ENCODE assay signal across 21 mouse cellular contexts in genomic region chr11:64663166-64663565, GRCm38 (mm10).
DNase-seq lines count a peak whose midpoint lies in the region; ATAC-seq lines count a peak whose summit lies in the region.
"Had no signal": no experiment of that assay in that cellular context is flagged by ENCODE, and none has a peak within 500 bp of the region (broad histone marks: within the 10 kb centered on the region; RNA-seq: fewer than 3 reads in every experiment).

No protein-coding gene starts in this region.

- no peaks in the 10 kb centered on the region for H3K36me3 ChIP-seq in heart, embryonic 10.5 days
- no peaks in the 10 kb centered on the region for H3K36me3 ChIP-seq in intestine, embryonic 14.5 days (ENCODE audit: control insufficient read depth, insufficient read depth, low read length)
- H3K36me3 ChIP-seq in intestine, embryonic 16.5 days (ENCODE audit: control insufficient read depth, insufficient read depth, low read length): no peaks in the 10 kb centered on the region
- no peaks in the 10 kb centered on the region for H3K36me3 ChIP-seq in embryonic facial prominence, embryonic 14.5 days (ENCODE audit: control insufficient read depth, insufficient read depth, low read length)
- no peaks in the 10 kb centered on the region for H3K36me3 ChIP-seq in midbrain, embryonic 15.5 days (replicated peaks)
- H3K36me3 ChIP-seq: forebrain, embryonic 12.5 days; neural tube, embryonic 12.5 days; stomach, embryonic 15.5 days had no signal

- 0 out of 2 replicates have a peak overlapping the region, but pooled peaks have one; percentile 36 for H3K27ac ChIP-seq in heart, embryonic 10.5 days
- no peak overlapping the region for H3K27ac ChIP-seq in intestine, embryonic 14.5 days (ENCODE audit: low read depth)
- H3K27ac ChIP-seq in intestine, embryonic 16.5 days (ENCODE audit: low read length): no peak overlapping the region
- H3K27ac ChIP-seq in embryonic facial prominence, embryonic 14.5 days (replicated peaks; ENCODE audit: low read depth, low read length): no peak overlapping the region
- H3K27ac ChIP-seq in midbrain, embryonic 15.5 days: no peak overlapping the region
- H3K27ac ChIP-seq: forebrain, embryonic 12.5 days; macrophage; neural tube, embryonic 12.5 days; stomach, embryonic 15.5 days had no signal

- no peak overlapping the region for H3K9ac ChIP-seq in intestine, embryonic 14.5 days (ENCODE audit: low read length)
- H3K9ac ChIP-seq in intestine, embryonic 16.5 days (ENCODE audit: low read depth, low read length): no peak overlapping the region
- H3K9ac ChIP-seq in embryonic facial prominence, embryonic 14.5 days (ENCODE audit: low read depth, low read length): no peak overlapping the region
- H3K9ac ChIP-seq in midbrain, embryonic 15.5 days: no peak overlapping the region; the same call in 1 of the 2 replicates
- H3K9ac ChIP-seq: forebrain, embryonic 12.5 days; liver, postnatal 0 days; neural tube, embryonic 12.5 days; stomach, embryonic 15.5 days had no signal

- H3K4me2 ChIP-seq in intestine, embryonic 14.5 days (ENCODE audit: low read length): 0 out of 2 replicates have a peak overlapping the region, but pooled peaks have one; percentile 7
- H3K4me2 ChIP-seq in intestine, embryonic 16.5 days (ENCODE audit: low read depth, low read length): no peak overlapping the region
- peak overlapping the region; percentile 1; the same call in 1 of the 2 replicates for H3K4me2 ChIP-seq in embryonic facial prominence, embryonic 14.5 days (ENCODE audit: low read depth, low read length)
- H3K4me2 ChIP-seq in midbrain, embryonic 15.5 days: 0 out of 2 replicates have a peak overlapping the region, but pooled peaks have one; percentile 2
- H3K4me2 ChIP-seq: forebrain, embryonic 12.5 days; neural tube, embryonic 12.5 days; stomach, embryonic 15.5 days had no signal

- no peaks in the 10 kb centered on the region for H3K27me3 ChIP-seq in heart, embryonic 10.5 days (ENCODE audit: insufficient read depth, poor library complexity, severe bottlenecking)
- no peaks in the 10 kb centered on the region for H3K27me3 ChIP-seq in intestine, embryonic 14.5 days (replicated peaks; ENCODE audit: control insufficient read depth, insufficient read depth, low read length)
- no peaks in the 10 kb centered on the region for H3K27me3 ChIP-seq in intestine, embryonic 16.5 days (replicated peaks; ENCODE audit: control insufficient read depth, insufficient read depth, low read length)
- H3K27me3 ChIP-seq in embryonic facial prominence, embryonic 14.5 days (replicated peaks; ENCODE audit: control insufficient read depth, insufficient read depth, low read length): no peaks in the 10 kb centered on the region; the same call in 1 of the 2 replicates
- H3K27me3 ChIP-seq in midbrain, embryonic 15.5 days (replicated peaks): no peaks in the 10 kb centered on the region
- H3K27me3 ChIP-seq: forebrain, embryonic 12.5 days; neural tube, embryonic 12.5 days; Patski; stomach, embryonic 15.5 days had no signal

- intact Hi-C loops in left cerebral cortex, postnatal 4 days (cut with DNase I): no loop called here

- peaks cover 13% of the 10 kb centered on the region for H3K4me1 ChIP-seq in heart, embryonic 10.5 days
- no peaks in the 10 kb centered on the region for H3K4me1 ChIP-seq in intestine, embryonic 14.5 days (replicated peaks; ENCODE audit: control insufficient read depth, insufficient read depth, low read length)
- H3K4me1 ChIP-seq in intestine, embryonic 16.5 days (ENCODE audit: control insufficient read depth, insufficient read depth, low read length): no peaks in the 10 kb centered on the region; the same call in 1 of the 2 replicates
- no peaks in the 10 kb centered on the region for H3K4me1 ChIP-seq in embryonic facial prominence, embryonic 14.5 days (ENCODE audit: control insufficient read depth, insufficient read depth, low read length)
- 0 out of 2 replicates have a peak, but pooled peaks cover 6% of the 10 kb centered on the region for H3K4me1 ChIP-seq in midbrain, embryonic 15.5 days
- H3K4me1 ChIP-seq: neural tube, embryonic 12.5 days; stomach, embryonic 15.5 days had no signal

- WGBS in heart, embryonic 10.5 days: 26% methylated on average over 6 of the region's 6 CpGs
- 26% methylated on average over 6 of the region's 6 CpGs for WGBS in intestine, embryonic 14.5 days
- WGBS in intestine, embryonic 16.5 days: 41% methylated on average over 6 of the region's 6 CpGs
- WGBS in embryonic facial prominence, embryonic 14.5 days: 22% methylated on average over 6 of the region's 6 CpGs
- 14% methylated on average over 6 of the region's 6 CpGs for WGBS in midbrain, embryonic 15.5 days

- no peak for DNase-seq in heart, embryonic 10.5 days (ENCODE audit: low spot score)
- no peak for DNase-seq in heart, adult 9 months (ENCODE audit: low spot score in 2 of 2)
- no peak for DNase-seq in intestine, embryonic 14.5 days (ENCODE audit: low spot score)
- peak; percentile 14 for DNase-seq in embryonic facial prominence, embryonic 14.5 days (ENCODE audit: low spot score)
- DNase-seq in left cerebral cortex, postnatal 4 days: no peak
- DNase-seq: adrenal gland, postnatal 14 days; cerebellum, adult 8-10 months; kidney, adult 9 months; kidney, postnatal 36 days; liver; liver, postnatal 0 days; spleen, adult 18-20 months; thymus, adult 2 months had no signal

- H3K4me3 ChIP-seq in heart, embryonic 10.5 days: 0 out of 2 replicates have a peak overlapping the region, but pooled peaks have one; percentile 5
- H3K4me3 ChIP-seq in intestine, embryonic 14.5 days (ENCODE audit: low read depth, low read length): no peak overlapping the region
- no peak overlapping the region for H3K4me3 ChIP-seq in intestine, embryonic 16.5 days (ENCODE audit: low read length)
- no peak overlapping the region for H3K4me3 ChIP-seq in embryonic facial prominence, embryonic 14.5 days (ENCODE audit: low read depth, low read length)
- no peak overlapping the region for H3K4me3 ChIP-seq in midbrain, embryonic 15.5 days
- H3K4me3 ChIP-seq: forebrain, embryonic 12.5 days; neural tube, embryonic 12.5 days; stomach, embryonic 15.5 days had no signal

- no peaks in the 10 kb centered on the region for H3K9me3 ChIP-seq in heart, embryonic 10.5 days
- H3K9me3 ChIP-seq in intestine, embryonic 14.5 days (ENCODE audit: control insufficient read depth, low read length): no peaks in the 10 kb centered on the region
- H3K9me3 ChIP-seq in intestine, embryonic 16.5 days (ENCODE audit: control insufficient read depth, low read length): no peaks in the 10 kb centered on the region
- no peaks in the 10 kb centered on the region for H3K9me3 ChIP-seq in embryonic facial prominence, embryonic 14.5 days (ENCODE audit: control insufficient read depth, low read length)
- no peaks in the 10 kb centered on the region for H3K9me3 ChIP-seq in midbrain, embryonic 15.5 days
- H3K9me3 ChIP-seq: forebrain, embryonic 12.5 days; neural tube, embryonic 12.5 days; stomach, embryonic 15.5 days had no signal

- no peak for ATAC-seq in intestine, embryonic 14.5 days (replicated peaks; ENCODE audit: low FRiP score, low TSS enrichment, low read depth)
- ATAC-seq in intestine, embryonic 16.5 days: no peak
- ATAC-seq in embryonic facial prominence, embryonic 14.5 days (ENCODE audit: low read depth): no peak
- ATAC-seq in midbrain, embryonic 15.5 days (replicated peaks): no peak
- ATAC-seq: activated CD4-positive, CD25-positive, alpha-beta regulatory T cell, adult 4 months; liver, postnatal 0 days; Patski had no signal
